Mouse (Mus musculus) ES-Bruce4 (cell line): ENCODE data around the gene Tbc1d1.

Experiments used
- CTCF ChIP-seq: IDR thresholded peaks from one replicate; pipeline ENCODE4 v1.8.1; 2011; ENCODE audit warnings: low read depth, low read length
- EP300 ChIP-seq: IDR thresholded peaks from 2 replicates; pipeline ENCODE4 v1.6.1; 2011; ENCODE audit warnings: low read depth, low read length; ENCODE audit not compliant: insufficient read depth
- POLR2A ChIP-seq: IDR thresholded peaks from one replicate; pipeline ENCODE4 v1.8.1; 2011; ENCODE audit warnings: low read length; ENCODE audit not compliant: insufficient read depth

- TF ChIP-seq POLR2A = no peak
- TF ChIP-seq EP300 = no peak
- no peak for TF ChIP-seq CTCF
Observed at GRCm38 (mm10) chr5:64281674-64282073, 125.6 kb downstream of the Tbc1d1 start.
